Comparison of ENCODE assay signal across 8 mouse cellular contexts in the genomic region with DNA sequence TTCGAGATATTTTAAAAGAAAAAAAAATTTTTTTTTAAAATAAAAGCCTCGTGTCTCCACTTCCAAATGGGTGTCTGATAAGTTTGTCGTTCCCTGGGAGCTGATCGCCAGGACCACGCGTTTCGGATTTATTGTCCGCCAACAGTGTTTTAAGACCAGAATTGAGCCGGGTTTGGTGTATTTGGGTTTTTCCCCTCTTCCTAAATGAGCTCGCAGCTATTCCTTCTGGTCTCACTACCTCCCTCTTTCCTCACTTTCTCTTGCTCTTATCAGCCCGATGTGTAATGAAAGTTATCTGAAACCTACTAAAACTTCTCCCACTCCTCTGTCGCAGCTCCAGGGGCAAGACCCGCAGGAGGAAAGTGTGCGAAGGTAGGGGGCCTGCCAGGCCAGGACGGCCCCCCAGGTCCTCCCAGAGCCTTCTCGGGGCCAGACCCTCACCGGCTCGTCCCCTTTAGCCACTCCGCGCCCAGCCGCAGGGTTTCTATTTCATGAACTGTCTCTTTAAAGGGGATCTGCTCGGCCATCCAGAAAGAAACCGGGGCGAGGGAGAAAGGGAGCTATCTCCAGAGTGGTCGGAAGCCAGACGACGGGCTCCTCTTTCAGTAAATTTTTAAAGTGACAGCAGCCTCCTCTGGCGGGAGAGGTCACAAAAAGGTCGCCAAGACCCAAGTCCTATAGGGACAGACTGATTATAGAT.
A peak's percentile ranks its signal among the peaks of the same experiment; 100 is the strongest.
DNase-seq lines count a peak whose midpoint lies in the region; ATAC-seq and TF ChIP-seq lines count a peak whose summit lies in the region.

No protein-coding gene starts in this region.

- peak overlapping the region; percentile 87 for H3K4me2 ChIP-seq in embryonic facial prominence, embryonic 11.5 days (ENCODE audit: low read depth, low read length)
- H3K4me2 ChIP-seq in heart, embryonic 11.5 days: peak overlapping the region; percentile 64
- H3K4me2 ChIP-seq in kidney, embryonic 14.5 days (replicated peaks; ENCODE audit: low read depth, low read length): peak overlapping the region; percentile 77
- H3K4me2 ChIP-seq in lung, postnatal 0 days (replicated peaks; ENCODE audit: low read depth, low read length): peak overlapping the region; percentile 60

- TF ChIP-seq CTCF in lung, postnatal 0 days (IDR thresholded peaks at IDR 0.05): no peak
- TF ChIP-seq CTCF in small intestine, adult 2 months (IDR thresholded peaks at IDR 0.05; ENCODE audit: extremely low read depth, insufficient read length, insufficient replicate concordance, low read depth, low read length): no peak

- peak; percentile 27; the same call in 1 of the 2 replicates for ATAC-seq in embryonic facial prominence, embryonic 11.5 days (replicated peaks; ENCODE audit: insufficient number of reproducible peaks, low FRiP score, low TSS enrichment, low read depth)
- peak; percentile 58 for ATAC-seq in heart, embryonic 11.5 days (replicated peaks; ENCODE audit: insufficient number of reproducible peaks, low FRiP score, low TSS enrichment)
- ATAC-seq in kidney, embryonic 14.5 days (ENCODE audit: low FRiP score, low TSS enrichment): peak; percentile 81
- peak; percentile 66 for ATAC-seq in lung, postnatal 0 days

- no peak for TF ChIP-seq POLR2A in small intestine, adult 2 months (IDR thresholded peaks at IDR 0.05; ENCODE audit: low read depth, low read length)

- under 1% methylated on average over 29 of the region's 29 CpGs for WGBS in embryonic facial prominence, embryonic 11.5 days
- under 1% methylated on average over 29 of the region's 29 CpGs for WGBS in heart, embryonic 11.5 days (ENCODE audit: insufficient replicate concordance)
- under 1% methylated on average over 29 of the region's 29 CpGs for WGBS in kidney, embryonic 14.5 days
- under 1% methylated on average over 29 of the region's 29 CpGs for WGBS in lung, postnatal 0 days
- 13% methylated on average over 29 of the region's 29 CpGs for WGBS in small intestine, adult 2 months

- DNase-seq in ovary, postnatal 14 days (ENCODE audit: low spot score): peak; percentile 25
- DNase-seq in ovary, postnatal 10 days (ENCODE audit: low spot score): no peak
- DNase-seq in embryonic facial prominence, embryonic 11.5 days (ENCODE audit: low spot score): peak; percentile 73
- peak; percentile 72 for DNase-seq in lung, postnatal 0 days (ENCODE audit: low spot score)
- no peak for DNase-seq in right cerebral cortex, postnatal 36 days (ENCODE audit: low spot score in 2 of 2)

- H3K9me3 ChIP-seq in embryonic facial prominence, embryonic 11.5 days (replicated peaks; ENCODE audit: control insufficient read depth, low read length): no peaks in the 10 kb centered on the region
- no peaks in the 10 kb centered on the region for H3K9me3 ChIP-seq in heart, embryonic 11.5 days (replicated peaks; ENCODE audit: control insufficient read depth, low read length)
- H3K9me3 ChIP-seq in kidney, embryonic 14.5 days (ENCODE audit: control insufficient read depth, low read length): no peaks in the 10 kb centered on the region
- no peaks in the 10 kb centered on the region for H3K9me3 ChIP-seq in lung, postnatal 0 days (ENCODE audit: low read length)

- no peaks in the 10 kb centered on the region for H3K27me3 ChIP-seq in embryonic facial prominence, embryonic 11.5 days (ENCODE audit: control insufficient read depth, insufficient read depth, low read length)
- H3K27me3 ChIP-seq in heart, embryonic 11.5 days (ENCODE audit: control insufficient read depth, insufficient read depth, low read length): no peaks in the 10 kb centered on the region
- H3K27me3 ChIP-seq in kidney, embryonic 14.5 days (ENCODE audit: control insufficient read depth, insufficient read depth, low read length): no peaks in the 10 kb centered on the region
- H3K27me3 ChIP-seq in lung, postnatal 0 days (replicated peaks; ENCODE audit: insufficient read depth, low read length): no peaks in the 10 kb centered on the region
- 0 out of 2 replicates have a peak, but pooled peaks cover 3% of the 10 kb centered on the region for H3K27me3 ChIP-seq in small intestine, adult 2 months (ENCODE audit: control insufficient read depth, insufficient read depth, low read length)

- TF ChIP-seq EP300 in lung, postnatal 0 days (IDR thresholded peaks at IDR 0.05): no peak

- no peaks in the 10 kb centered on the region for H3K36me3 ChIP-seq in embryonic facial prominence, embryonic 11.5 days (replicated peaks; ENCODE audit: control insufficient read depth, insufficient read depth, low read depth, low read length)
- no peaks in the 10 kb centered on the region for H3K36me3 ChIP-seq in heart, embryonic 11.5 days (ENCODE audit: control insufficient read depth, insufficient read depth, low read length)
- H3K36me3 ChIP-seq in kidney, embryonic 14.5 days (ENCODE audit: control insufficient read depth, insufficient read depth, low read length): no peaks in the 10 kb centered on the region
- no peaks in the 10 kb centered on the region for H3K36me3 ChIP-seq in lung, postnatal 0 days (ENCODE audit: insufficient read depth, low read length)
- no peaks in the 10 kb centered on the region for H3K36me3 ChIP-seq in small intestine, adult 2 months (ENCODE audit: control insufficient read depth, insufficient read depth, low read length)

- peak overlapping the region; percentile 64 for H3K4me3 ChIP-seq in embryonic facial prominence, embryonic 11.5 days (ENCODE audit: low read depth, low read length)
- H3K4me3 ChIP-seq in heart, embryonic 11.5 days (ENCODE audit: low read depth, low read length): peak overlapping the region; percentile 71
- peak overlapping the region; percentile 55 for H3K4me3 ChIP-seq in kidney, embryonic 14.5 days (ENCODE audit: low read length)
- H3K4me3 ChIP-seq in lung, postnatal 0 days (ENCODE audit: low read depth, low read length): peak overlapping the region; percentile 61
- H3K4me3 ChIP-seq in small intestine, adult 2 months (ENCODE audit: low read depth, low read length): peak overlapping the region; percentile 75

- peak overlapping the region; percentile 81 for H3K9ac ChIP-seq in embryonic facial prominence, embryonic 11.5 days (replicated peaks; ENCODE audit: low read length)
- H3K9ac ChIP-seq in heart, embryonic 11.5 days (ENCODE audit: low read depth, low read length): peak overlapping the region; percentile 81
- peak overlapping the region; percentile 86 for H3K9ac ChIP-seq in kidney, embryonic 14.5 days (ENCODE audit: low read depth, low read length)
- peak overlapping the region; percentile 80 for H3K9ac ChIP-seq in lung, postnatal 0 days (replicated peaks; ENCODE audit: low read depth)

- H3K4me1 ChIP-seq in embryonic facial prominence, embryonic 11.5 days (ENCODE audit: control insufficient read depth, insufficient read depth, low read length): no peaks in the 10 kb centered on the region; the same call in 1 of the 2 replicates
- no peaks in the 10 kb centered on the region for H3K4me1 ChIP-seq in heart, embryonic 11.5 days (ENCODE audit: control insufficient read depth, insufficient read depth, low read length)
- peaks cover 15% of the 10 kb centered on the region for H3K4me1 ChIP-seq in kidney, embryonic 14.5 days (ENCODE audit: control insufficient read depth, insufficient read depth, low read length)
- no peaks in the 10 kb centered on the region for H3K4me1 ChIP-seq in lung, postnatal 0 days (ENCODE audit: insufficient read depth, low read depth, low read length)
- H3K4me1 ChIP-seq in small intestine, adult 2 months (ENCODE audit: control insufficient read depth, insufficient read depth, insufficient read length, low read length): no peaks in the 10 kb centered on the region

- H3K27ac ChIP-seq in embryonic facial prominence, embryonic 11.5 days (replicated peaks; ENCODE audit: low read depth, low read length): peak overlapping the region; percentile 84
- H3K27ac ChIP-seq in heart, embryonic 11.5 days (ENCODE audit: low read depth, low read length): peak overlapping the region; percentile 93
- H3K27ac ChIP-seq in kidney, embryonic 14.5 days (ENCODE audit: low read depth, low read length): peak overlapping the region; percentile 91
- peak overlapping the region; percentile 91 for H3K27ac ChIP-seq in lung, postnatal 0 days (ENCODE audit: low read length)
- H3K27ac ChIP-seq in small intestine, adult 2 months (ENCODE audit: insufficient read depth, low read depth, low read length): no peak overlapping the region

Comparison
In these comparisons a context has a peak if more than half of its experiments do, and no peak if none do; other contexts are left out.
1. DNase-seq: peak in ovary, postnatal 14 days (single experiment), embryonic facial prominence, embryonic 11.5 days (single experiment) and lung, postnatal 0 days (single experiment); none in ovary, postnatal 10 days (single experiment) and right cerebral cortex, postnatal 36 days (0 of 2).
2. ATAC-seq: peak in every context shown above with its lines; median percentile 81 in kidney, embryonic 14.5 days; 66 in lung, postnatal 0 days; 58 in heart, embryonic 11.5 days; 27 in embryonic facial prominence, embryonic 11.5 days.
3. Peak in every context shown above with its lines, with median percentiles within 50 percentile points of each other: H3K4me2 ChIP-seq, H3K4me3 ChIP-seq and H3K9ac ChIP-seq.